Mouse (Mus musculus) right cerebral cortex, adult 2 months (tissue): ENCODE measurements around the gene Pick1.
"Not testable (repeated sequence)": the region's sequence is repeated elsewhere in the genome, so short reads cannot be mapped to it uniquely, and the experiment has no call there.

ENCODE experiments used
- DNase-seq, 2 experiments: peaks; one replicate each; pipeline ENCODE4 v3.0.0; 2021 to 2022; ENCODE audit warnings: low spot score in 2 of 2

The Pick1 gene

GRCm38 (mm10) chr15:79224685-79225084, 4.3 kb upstream of the Pick1 start:
- peak; percentile 89 to 93 for DNase-seq

GRCm38 (mm10) chr15:79225780-79226179, 3.2 kb upstream of the Pick1 start:
- not testable (repeated sequence) for DNase-seq

- DNase-seq, result no peak
These were observed 6.3 kb downstream of the Pick1 start for GRCm38 (mm10) chr15:79235268-79235667.

DNA sequence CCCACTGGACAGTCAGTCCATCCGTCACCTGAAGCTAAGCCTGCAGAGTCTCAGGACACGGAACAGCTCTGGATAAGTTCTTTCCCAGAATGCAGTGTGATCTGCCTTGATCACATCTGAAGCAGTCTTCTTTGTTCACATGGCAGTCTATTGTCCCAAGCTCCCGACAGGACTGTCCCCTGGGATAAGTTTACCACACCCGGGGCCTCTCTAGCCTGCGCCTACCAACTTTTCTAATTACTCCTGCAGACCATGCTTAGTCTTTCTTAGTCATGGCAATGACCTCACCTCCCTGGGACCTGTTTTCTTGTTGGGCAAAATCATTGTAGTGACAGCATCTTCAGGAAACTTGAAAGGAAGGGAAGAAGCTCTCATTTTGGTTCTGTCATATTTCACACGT, 9.1 kb downstream of the Pick1 start:
- no peak for DNase-seq

- DNase-seq, result no peak
These were observed 13.7 kb downstream of the Pick1 start for GRCm38 (mm10) chr15:79242574-79243233.

DNA sequence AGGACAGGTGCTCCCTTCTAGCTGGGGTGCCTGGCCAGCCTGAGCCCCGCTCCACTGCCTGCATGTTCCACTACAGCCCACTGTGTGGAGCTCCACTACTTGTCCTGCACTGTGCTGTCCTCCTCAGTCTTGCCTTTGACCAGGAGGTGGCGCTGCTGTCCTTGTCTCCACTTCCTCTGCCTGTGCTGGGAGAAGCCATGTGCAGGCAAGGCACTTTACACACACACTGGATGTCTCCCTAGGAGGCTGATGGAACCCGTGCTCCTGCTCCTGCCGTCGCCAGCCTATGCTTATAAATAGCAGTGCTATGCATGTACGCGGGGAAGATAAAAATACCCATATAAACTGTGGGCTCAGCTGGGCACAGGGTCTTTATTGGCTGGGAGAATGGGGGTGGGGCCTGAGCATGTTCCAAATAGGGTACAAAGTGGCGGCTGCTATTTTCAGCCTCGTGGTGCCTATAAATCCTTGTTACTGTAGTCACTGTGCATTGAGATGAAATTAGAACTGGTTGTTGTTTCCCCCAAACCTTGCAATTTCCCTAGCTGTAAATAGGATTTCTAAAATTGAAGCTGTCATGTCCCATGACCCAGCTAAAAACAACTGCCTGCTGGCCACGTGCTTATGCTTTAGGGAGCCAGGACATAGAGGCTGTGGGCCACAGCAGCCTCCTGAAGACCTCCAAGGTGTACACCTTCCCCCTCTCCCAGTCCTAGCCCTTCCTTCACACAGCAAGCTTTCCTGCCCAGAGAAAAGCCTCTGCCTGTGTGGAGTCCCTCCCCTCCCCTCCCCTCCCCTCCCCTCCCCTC, 14.5 kb downstream of the Pick1 start:
- peak; percentile 99 for DNase-seq

- no peak for DNase-seq
These were observed 15.3 kb downstream of the Pick1 start for GRCm38 (mm10) chr15:79244071-79244893.

- no peak for DNase-seq
These were observed 16.3 kb downstream of the Pick1 start for GRCm38 (mm10) chr15:79245321-79245720.

DNA sequence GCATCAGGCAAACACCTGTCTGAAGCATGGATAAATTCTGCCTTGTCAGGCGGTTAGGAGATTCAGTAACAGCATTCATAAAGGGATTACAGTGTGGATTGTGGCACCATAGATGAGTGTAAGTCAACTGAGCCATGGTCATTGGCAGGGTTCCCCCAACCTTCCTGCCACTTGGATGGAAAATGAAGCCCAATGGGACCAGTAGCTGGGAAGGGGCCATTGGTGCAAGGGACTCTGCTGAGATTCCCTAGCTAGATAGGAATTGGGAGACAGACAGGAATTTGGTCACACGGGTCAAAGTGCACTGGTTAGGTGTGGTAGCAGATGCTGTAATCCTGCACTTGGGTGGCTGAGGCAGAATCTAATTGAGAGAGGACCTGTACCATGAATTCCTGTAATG, 21.3 kb downstream of the Pick1 start:
- DNase-seq, result no peak

DNA sequence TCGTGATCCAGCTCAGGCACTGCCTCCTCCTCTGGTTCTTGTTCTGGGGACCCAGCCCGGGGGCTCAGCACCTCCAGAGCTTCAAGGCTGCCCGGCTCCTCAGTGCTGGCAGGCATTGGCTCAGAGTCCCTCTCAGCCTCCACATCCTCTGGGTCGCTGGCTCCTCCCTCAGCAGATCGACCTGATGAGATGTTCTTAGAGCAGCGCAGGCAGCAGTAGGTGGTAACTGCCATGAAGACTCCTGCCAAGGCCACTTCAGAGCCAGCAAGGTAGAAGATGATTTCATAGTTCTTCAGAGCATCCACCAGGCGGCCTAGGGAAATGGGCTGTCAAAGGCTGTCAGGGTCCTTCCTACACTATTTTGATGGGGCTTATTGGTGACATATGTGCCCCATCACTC, 22.2 kb downstream of the Pick1 start:
- DNase-seq, result no peak

- DNase-seq, result peak; percentile 28 to 41
These were observed 23.0 kb downstream of the Pick1 start for GRCm38 (mm10) chr15:79251781-79252491.

GRCm38 (mm10) chr15:79252580-79252979, 23.6 kb downstream of the Pick1 start:
- no peak for DNase-seq

GRCm38 (mm10) chr15:79254661-79255060, 25.7 kb downstream of the Pick1 start, which contains the start of gene Slc16a8:
Gene Slc16a8 (minus strand): TSS chr15:79254761.
- DNase-seq, result no peak

DNA sequence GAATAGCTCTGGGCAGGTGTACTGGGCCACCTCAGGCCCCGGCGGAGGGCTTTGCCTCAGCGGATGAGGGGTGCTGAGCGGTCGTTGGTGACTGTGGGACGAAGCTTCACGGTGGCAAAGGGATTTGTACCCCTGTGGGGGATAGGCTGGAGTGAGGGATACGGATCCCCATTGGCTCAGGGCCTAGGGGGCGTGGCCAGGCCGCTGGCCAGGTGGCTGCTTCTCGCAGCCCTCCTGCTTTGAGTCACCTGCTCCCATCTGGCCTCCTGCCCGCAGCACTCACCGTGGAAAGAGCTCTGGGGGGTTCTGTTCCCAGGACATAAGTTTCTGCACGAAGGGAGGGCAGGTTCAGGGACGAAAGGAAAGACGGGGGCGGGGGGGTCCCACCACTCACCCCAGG, 29.5 kb downstream of the Pick1 start:
- no peak for DNase-seq

DNA sequence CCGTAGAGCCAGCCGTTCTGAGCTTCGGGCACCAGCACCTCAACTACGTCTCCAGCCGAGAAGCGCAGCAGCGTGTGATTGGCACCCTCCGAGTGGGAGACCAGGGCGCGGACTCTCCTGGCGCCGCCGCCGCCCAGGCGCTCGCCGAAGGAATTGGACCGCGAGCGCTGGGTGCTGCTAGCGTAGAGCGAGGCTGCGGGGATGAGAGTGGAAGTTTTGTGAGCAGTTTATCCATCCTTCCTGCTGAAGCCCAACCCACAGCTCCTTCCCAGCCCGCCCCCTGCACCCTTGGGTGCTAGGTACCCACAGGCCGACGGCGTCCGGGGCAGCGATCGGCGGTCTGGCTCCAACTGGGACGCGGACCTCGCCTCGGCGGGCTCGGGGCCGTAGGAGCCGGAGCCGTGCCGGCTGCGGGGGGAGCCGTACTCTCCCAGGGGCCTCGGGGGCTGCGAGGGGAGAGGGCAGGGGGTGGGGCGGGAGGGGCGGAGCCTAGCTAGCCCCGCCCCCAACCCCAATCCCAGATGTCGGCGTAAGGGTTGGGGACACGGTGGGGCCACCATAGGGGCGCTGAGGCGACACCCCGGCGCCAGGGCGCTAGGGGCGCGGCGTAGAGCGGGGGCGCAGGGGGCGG, 32.2 kb downstream of the Pick1 start:
- peak; percentile 51 to 53 for DNase-seq

DNA sequence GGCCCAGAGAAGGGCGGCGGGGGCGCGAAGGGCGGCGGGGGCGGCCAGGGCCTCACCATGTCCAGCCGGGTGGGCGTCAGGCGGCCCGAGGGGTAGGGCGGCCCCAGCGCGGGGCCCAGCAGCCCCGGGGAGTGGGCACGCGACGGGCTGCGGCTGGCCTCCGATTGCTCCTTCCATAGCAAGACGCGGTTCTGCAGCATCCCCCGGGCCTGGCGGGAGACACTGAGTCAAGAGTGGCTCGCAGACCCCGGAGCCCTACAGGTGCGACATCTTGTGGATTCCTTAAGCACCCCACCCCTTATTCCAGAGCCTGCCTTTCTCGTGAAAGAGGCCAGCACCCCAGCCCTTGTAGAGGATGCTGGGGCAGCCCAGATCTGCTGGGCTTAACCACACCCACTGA, 32.8 kb downstream of the Pick1 start:
- DNase-seq, result no peak

DNA sequence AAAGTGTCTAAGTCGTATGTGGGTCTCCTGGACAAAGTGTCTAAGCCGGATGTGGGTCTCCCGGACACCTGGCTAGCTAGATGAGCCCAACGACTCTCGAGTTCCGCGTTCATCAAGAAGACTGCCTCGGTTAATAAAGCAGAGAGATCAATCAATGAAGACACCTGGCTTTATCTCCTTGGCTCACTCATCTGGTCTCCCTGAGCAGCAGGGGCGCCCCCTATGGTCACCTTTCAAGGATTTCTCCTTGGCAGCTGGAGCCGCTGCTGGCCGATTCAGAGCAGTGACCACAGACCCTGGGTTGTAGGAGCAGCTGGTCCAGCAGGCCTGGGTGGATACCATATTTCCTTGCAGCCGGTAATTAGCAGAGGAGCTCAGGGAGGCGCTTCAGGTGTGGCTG, 33.4 kb downstream of the Pick1 start:
- peak in 1 of 2 experiments; percentile 25 for DNase-seq

DNA sequence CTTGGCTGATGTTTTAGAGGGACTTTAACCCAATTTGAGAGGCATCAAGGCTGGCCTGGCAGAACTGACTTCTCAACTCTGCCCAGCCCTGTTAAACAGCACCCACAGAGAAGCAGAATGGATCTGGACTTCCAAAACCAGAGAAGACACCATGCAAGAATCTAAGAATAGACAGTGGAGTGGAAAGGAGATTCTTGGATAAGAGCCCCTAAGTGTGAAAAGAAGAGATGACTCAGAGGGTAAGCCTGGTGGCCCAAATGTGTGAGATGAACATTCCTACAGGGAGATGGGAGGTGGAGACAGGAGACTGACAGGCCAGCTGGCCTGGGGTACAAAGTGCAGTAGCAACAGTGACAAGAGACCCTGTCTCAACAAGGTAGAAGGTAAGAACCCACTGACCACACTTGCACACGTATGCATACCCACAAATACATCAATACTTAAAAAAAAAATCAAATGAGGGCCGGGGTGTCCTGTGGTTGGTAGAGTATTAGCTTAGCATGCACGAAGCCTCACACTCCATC, 33.9 kb downstream of the Pick1 start:
- DNase-seq, result no peak

GRCm38 (mm10) chr15:79263726-79264125, 34.8 kb downstream of the Pick1 start:
- no peak for DNase-seq

GRCm38 (mm10) chr15:79265384-79265783, 36.4 kb downstream of the Pick1 start:
- no peak for DNase-seq

- DNase-seq, result no peak
These were observed 39.5 kb downstream of the Pick1 start for GRCm38 (mm10) chr15:79268521-79268920.
